Mouse (Mus musculus): ENCODE results near the gene H60b. TPM values are rescaled to one million over a fixed set of nuclear protein-coding genes. Genes with fewer than 3 reads are reported as not detected.
"Not testable (repeated sequence)": the region's sequence is repeated elsewhere in the genome, so short reads cannot be mapped to it uniquely, and the experiment has no call there.

Gene H60b
- polyA plus RNA-seq, 1 experiment from 2014 or later: 0.76 TPM

DNA sequence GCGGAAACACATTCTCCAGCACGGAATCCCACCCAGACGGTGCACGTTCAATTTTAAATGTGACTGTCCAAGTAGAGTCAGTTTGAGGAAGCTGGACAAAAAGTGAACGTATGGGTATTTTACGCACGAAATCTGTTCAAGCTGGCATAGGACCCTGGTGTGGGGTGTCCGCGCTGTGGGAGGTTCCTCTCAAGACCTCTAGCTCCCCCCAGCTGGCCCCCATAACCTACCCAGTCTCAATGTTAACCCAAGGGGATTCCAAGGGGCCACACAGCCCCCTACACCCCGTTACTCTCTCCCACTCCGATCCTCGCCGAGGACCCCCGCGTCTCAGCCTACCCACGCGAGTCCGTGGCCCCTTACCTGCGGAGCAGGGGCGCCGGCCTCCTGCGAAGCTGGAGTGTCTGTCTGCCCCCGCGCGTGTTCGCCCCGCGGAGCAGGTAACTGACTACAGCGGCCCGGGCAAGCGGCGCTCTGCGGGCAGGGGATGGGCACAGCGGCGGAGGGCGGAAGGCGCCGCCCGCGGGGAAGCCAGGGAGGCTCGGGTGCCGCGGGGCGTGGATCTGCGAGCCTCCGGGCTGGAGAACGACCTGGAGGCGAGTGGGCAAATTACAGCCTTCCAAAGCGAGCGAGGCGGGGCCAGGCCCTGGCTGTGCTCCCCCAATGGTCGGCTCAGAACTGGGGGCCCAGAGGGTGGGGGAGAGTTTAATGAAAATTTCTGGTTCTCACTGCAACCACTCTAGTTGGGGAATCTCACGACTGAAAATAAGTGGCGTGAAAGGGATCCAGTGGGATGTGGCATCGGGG is 7.1 kb upstream of the H60b start:
- peak; percentile 30 for DNase-seq
- not testable (repeated sequence) for H3K4me1 ChIP-seq (ENCODE audit: control insufficient read depth, insufficient read depth, low read length); ATAC-seq (ENCODE audit: low FRiP score, low TSS enrichment); H3K9ac ChIP-seq (replicated peaks; ENCODE audit: low read length); H3K36me3 ChIP-seq (ENCODE audit: control insufficient read depth, insufficient read depth, low read length); H3K4me3 ChIP-seq (replicated peaks; ENCODE audit: low read depth, low read length); H3K4me2 ChIP-seq (ENCODE audit: low read length); H3K27ac ChIP-seq (replicated peaks; ENCODE audit: low read depth, low read length); H3K9me3 ChIP-seq (ENCODE audit: control insufficient read depth, low read length)
- under 1% methylated on average over 54 of the region's 55 CpGs for WGBS
- H3K27me3 ChIP-seq (ENCODE audit: control insufficient read depth, insufficient read depth, low read length): peaks cover 43% of the 10 kb centered on the region

DNA sequence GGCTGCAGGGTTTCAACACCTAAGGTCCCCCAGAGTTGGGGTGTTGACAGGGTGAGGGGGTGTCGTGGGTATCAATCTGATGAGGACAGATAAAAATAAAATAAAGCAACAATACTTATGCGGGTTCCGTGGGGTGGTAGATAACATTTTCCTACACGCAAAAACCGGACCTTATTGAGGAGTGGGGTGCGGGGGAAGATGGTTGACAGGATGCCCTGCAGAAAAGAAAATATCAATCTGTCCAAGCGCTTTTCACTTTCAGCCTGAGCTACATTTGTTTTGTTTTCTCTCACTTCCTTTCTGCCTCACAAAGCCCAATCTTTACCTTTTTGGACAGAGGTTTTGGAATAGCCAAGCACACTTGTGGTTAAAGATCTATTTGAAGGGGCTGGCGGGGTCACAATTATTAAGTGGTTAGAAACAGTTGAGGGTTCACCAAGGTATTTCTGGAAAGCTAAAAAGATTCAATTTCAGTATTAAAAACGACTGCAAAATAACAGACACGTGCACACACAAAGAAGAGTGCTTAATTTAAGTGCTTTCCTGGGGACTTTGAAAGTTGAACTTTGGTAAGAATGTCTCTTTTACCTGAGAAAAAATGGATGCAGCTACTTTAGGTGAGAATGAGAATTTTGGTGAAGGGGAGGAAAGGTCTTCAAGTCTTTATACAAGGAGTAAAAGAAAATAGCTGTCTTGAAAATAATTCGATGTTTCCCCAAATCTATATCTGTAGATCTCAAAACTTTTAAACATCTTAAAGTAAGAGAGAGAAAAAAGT is 6.3 kb upstream of the H60b start:
- DNase-seq: peak; percentile 38
- WGBS: 3% methylated on average over 11 of the region's 11 CpGs

DNA sequence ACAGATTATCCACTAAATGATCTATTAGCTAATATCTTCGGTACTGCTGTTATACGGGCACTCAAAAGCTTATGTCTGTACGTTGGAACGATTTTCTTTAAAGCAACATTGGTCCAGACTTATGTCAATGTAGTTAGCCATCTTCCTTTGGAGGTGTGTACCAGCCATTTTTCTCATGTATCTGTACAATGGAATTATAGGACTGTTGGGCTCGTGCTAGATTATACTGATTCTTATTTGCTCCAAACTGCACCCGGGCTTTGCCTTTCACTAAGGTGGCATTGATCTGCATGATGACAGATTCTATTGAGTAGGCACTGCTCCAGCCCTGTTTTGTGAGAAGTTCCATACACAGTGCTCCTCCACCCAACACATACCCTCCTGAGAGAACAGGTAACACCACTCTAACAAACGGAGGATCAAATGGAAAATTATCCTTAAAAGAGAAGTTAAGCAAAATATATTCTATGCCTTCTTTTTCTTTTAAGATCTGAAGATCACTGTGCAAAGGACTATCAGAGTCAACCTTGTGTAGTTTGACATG is 5.2 kb upstream of the H60b start:
- not testable (repeated sequence) for H3K36me3 ChIP-seq (ENCODE audit: control insufficient read depth, insufficient read depth, low read length); H3K9ac ChIP-seq (replicated peaks; ENCODE audit: low read length); H3K27ac ChIP-seq (replicated peaks; ENCODE audit: low read depth, low read length); H3K9me3 ChIP-seq (ENCODE audit: control insufficient read depth, low read length); H3K4me2 ChIP-seq (ENCODE audit: low read length); H3K4me3 ChIP-seq (replicated peaks; ENCODE audit: low read depth, low read length); H3K4me1 ChIP-seq (ENCODE audit: control insufficient read depth, insufficient read depth, low read length); ATAC-seq (ENCODE audit: low FRiP score, low TSS enrichment)
- H3K27me3 ChIP-seq (ENCODE audit: control insufficient read depth, insufficient read depth, low read length): peaks cover 54% of the 10 kb centered on the region
- peak; percentile 24 for DNase-seq
- WGBS: 5% methylated on average over 6 of the region's 7 CpGs

More for the DNA sequence above, 6.3 kb upstream of the H60b start:
- H3K4me3 ChIP-seq (replicated peaks; ENCODE audit: low read depth, low read length); H3K9me3 ChIP-seq (ENCODE audit: control insufficient read depth, low read length); H3K9ac ChIP-seq (replicated peaks; ENCODE audit: low read length); H3K36me3 ChIP-seq (ENCODE audit: control insufficient read depth, insufficient read depth, low read length); H3K4me2 ChIP-seq (ENCODE audit: low read length); H3K27ac ChIP-seq (replicated peaks; ENCODE audit: low read depth, low read length); H3K4me1 ChIP-seq (ENCODE audit: control insufficient read depth, insufficient read depth, low read length); ATAC-seq (ENCODE audit: low FRiP score, low TSS enrichment): not testable (repeated sequence)
- peaks cover 51% of the 10 kb centered on the region for H3K27me3 ChIP-seq (ENCODE audit: control insufficient read depth, insufficient read depth, low read length)

DNA sequence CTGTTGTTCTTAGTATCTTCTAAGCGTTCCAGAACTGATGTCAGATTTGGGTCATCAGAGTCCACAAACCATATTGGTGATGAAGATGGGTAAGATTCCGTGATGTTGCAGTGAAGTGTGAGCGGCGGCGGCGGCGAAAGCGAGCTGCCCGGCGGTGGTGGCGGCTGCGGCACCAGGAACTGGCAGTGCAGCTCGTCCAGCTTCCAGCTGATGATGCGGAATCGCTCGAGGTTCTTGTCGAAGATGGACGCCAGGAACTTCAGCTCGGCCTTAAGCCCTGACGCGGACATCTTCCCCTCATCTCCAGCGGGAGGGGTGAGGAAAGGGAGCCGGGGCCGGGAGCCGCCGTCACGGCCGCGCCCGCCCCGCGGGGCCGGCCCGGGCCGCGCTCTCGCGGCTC is 4.3 kb upstream of the H60b start:
- not testable (repeated sequence) for H3K27ac ChIP-seq (replicated peaks; ENCODE audit: low read depth, low read length); H3K36me3 ChIP-seq (ENCODE audit: control insufficient read depth, insufficient read depth, low read length); H3K9ac ChIP-seq (replicated peaks; ENCODE audit: low read length); ATAC-seq (ENCODE audit: low FRiP score, low TSS enrichment); H3K9me3 ChIP-seq (ENCODE audit: control insufficient read depth, low read length)
- peaks cover 11% of the 10 kb centered on the region for H3K4me1 ChIP-seq (ENCODE audit: control insufficient read depth, insufficient read depth, low read length)
- peaks cover 58% of the 10 kb centered on the region for H3K27me3 ChIP-seq (ENCODE audit: control insufficient read depth, insufficient read depth, low read length)
- under 1% methylated on average over 38 of the region's 38 CpGs for WGBS
- DNase-seq: peak; percentile 62
- peak overlapping the region; percentile 54 for H3K4me2 ChIP-seq (ENCODE audit: low read length)
- H3K4me3 ChIP-seq (replicated peaks; ENCODE audit: low read depth, low read length): peak overlapping the region; percentile 27

DNA sequence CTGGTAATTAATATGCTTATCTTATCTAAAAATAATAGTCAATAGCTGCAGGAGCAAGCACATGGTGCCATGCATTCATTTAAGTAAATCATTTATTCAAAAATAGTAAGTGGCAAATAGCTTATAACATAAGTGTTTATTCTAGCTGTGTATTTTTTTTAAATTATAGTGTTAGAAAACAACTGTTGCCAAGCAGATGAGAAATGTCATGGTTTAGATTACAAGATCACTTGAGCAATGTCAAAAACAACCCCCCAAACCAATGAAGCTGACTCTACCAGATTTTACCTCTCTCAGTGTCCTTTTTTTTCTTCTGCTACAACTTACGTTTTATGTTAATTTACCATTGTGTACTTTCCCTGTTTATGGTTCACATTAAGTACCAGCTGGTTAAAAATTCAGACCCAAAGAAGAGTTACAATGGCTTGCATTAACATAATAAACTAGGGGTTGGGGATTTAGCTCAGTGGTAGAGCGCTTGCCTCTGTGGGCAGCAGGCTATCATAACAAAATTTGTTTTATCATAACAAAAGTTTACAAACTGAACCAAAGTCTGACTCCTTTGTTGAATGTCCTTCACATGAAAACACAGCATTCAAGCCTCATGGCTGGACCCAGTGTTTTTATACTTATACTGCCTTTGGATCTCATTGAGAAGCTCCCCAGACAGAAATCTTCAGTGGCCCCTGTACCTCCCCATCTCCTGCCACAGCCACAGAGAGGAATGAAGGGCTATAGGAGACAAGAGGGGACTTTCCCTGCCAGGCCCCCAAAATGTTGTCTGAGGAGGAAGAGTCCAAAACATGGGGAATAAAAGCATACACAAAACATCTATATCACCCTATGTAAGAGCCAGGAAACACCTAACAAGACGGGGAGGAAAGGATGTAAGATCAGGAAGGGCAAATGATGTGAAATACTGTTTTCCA is 3.3 kb upstream of the H60b start:
- no peak overlapping the region for H3K9ac ChIP-seq (replicated peaks; ENCODE audit: low read length)
- DNase-seq (peak; percentile 15), ATAC-seq (ENCODE audit: low FRiP score, low TSS enrichment) (no peak)
- no peaks in the 10 kb centered on the region for H3K9me3 ChIP-seq (ENCODE audit: control insufficient read depth, low read length)
- peaks cover 55% of the 10 kb centered on the region for H3K27me3 ChIP-seq (ENCODE audit: control insufficient read depth, insufficient read depth, low read length)
- peaks cover 11% of the 10 kb centered on the region for H3K4me1 ChIP-seq (ENCODE audit: control insufficient read depth, insufficient read depth, low read length)
- no peak overlapping the region for H3K4me2 ChIP-seq (ENCODE audit: low read length)
- H3K27ac ChIP-seq (replicated peaks; ENCODE audit: low read depth, low read length): no peak overlapping the region
- no peak overlapping the region for H3K4me3 ChIP-seq (replicated peaks; ENCODE audit: low read depth, low read length)
- WGBS: 14% methylated on average over 3 of the region's 3 CpGs
- no peaks in the 10 kb centered on the region for H3K36me3 ChIP-seq (ENCODE audit: control insufficient read depth, insufficient read depth, low read length)

DNA sequence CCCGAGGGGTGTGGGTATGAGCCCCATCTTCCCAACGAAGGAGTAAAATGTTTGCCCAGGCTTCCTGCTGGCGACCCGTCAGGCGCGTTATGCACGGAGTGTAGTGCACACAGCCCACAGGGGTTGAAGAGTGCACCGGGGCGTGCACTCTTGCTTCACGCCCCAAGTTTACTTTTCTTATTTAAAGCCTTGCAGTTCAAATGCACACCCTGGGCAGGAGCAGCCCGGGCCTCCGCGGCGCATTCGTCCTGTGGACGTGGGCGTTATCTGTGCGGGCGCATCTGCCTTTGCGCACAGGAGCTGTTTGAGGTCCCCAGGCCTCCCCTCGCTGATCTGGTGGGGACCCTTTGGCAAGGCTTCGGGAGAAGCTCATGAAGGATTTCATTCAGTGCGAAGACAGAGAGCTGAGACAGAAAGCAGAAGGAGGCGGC is 760 bp downstream of the H60b start:
- H3K36me3 ChIP-seq (ENCODE audit: control insufficient read depth, insufficient read depth, low read length): no peaks in the 10 kb centered on the region
- peak overlapping the region; percentile 51; the same call in 1 of the 2 replicates for H3K4me2 ChIP-seq (ENCODE audit: low read length)
- H3K27me3 ChIP-seq (ENCODE audit: control insufficient read depth, insufficient read depth, low read length): peaks cover 45% of the 10 kb centered on the region
- H3K4me3 ChIP-seq (replicated peaks; ENCODE audit: low read depth, low read length): no peak overlapping the region
- ATAC-seq (ENCODE audit: low FRiP score, low TSS enrichment) (no peak), DNase-seq (peak; percentile 16)
- no peaks in the 10 kb centered on the region for H3K9me3 ChIP-seq (ENCODE audit: control insufficient read depth, low read length)
- no peak overlapping the region for H3K9ac ChIP-seq (replicated peaks; ENCODE audit: low read length)
- no peak overlapping the region for H3K27ac ChIP-seq (replicated peaks; ENCODE audit: low read depth, low read length)
- peaks cover 6% of the 10 kb centered on the region for H3K4me1 ChIP-seq (ENCODE audit: control insufficient read depth, insufficient read depth, low read length)
- under 1% methylated on average over 24 of the region's 24 CpGs for WGBS

DNA sequence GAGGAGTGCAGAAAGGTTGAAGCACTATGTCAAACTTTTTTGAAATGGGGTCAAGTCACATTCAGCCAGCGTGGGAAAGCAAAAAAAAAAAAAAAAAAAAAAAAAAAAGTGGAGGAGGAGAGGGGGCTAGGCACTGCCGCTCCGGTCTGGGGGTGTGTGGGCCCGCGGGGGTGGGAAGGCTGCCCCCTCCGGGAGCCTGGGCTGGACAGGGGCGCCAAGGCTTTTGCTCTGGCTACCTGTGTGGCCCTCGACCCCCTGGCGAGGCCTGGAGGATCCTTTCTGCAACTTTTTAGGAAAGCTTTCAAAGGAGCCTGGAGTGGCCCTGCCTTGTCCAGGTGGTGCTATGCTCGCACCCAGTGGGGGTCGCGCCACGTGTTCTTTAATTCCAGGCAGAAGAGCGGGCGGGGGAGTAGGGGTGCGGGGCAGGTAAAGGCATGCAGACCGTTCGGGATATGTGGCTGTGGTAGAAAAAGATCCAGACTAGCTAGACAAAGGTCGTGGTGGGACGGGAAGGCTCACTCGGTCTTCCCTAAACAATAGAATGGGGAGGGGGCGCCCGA is 1.3 kb downstream of the H60b start:
- Histone ChIP-seq H3K27ac (replicated peaks; ENCODE audit: low read depth, low read length) (no peak overlapping the region), H3K4me2 (ENCODE audit: low read length) (no peak overlapping the region), H3K36me3 (ENCODE audit: control insufficient read depth, insufficient read depth, low read length) (no peaks in the 10 kb centered on the region), H3K9me3 (ENCODE audit: control insufficient read depth, low read length) (no peaks in the 10 kb centered on the region), H3K4me3 (replicated peaks; ENCODE audit: low read depth, low read length) (no peak overlapping the region), H3K4me1 (ENCODE audit: control insufficient read depth, insufficient read depth, low read length) (peaks cover 4% of the 10 kb centered on the region), H3K9ac (replicated peaks; ENCODE audit: low read length) (no peak overlapping the region), H3K27me3 (ENCODE audit: control insufficient read depth, insufficient read depth, low read length) (peaks cover 45% of the 10 kb centered on the region)
- 2% methylated on average over 23 of the region's 23 CpGs for WGBS
- no peak; the same call in 1 of the 2 replicates for ATAC-seq (ENCODE audit: low FRiP score, low TSS enrichment)
- DNase-seq: no peak

DNA sequence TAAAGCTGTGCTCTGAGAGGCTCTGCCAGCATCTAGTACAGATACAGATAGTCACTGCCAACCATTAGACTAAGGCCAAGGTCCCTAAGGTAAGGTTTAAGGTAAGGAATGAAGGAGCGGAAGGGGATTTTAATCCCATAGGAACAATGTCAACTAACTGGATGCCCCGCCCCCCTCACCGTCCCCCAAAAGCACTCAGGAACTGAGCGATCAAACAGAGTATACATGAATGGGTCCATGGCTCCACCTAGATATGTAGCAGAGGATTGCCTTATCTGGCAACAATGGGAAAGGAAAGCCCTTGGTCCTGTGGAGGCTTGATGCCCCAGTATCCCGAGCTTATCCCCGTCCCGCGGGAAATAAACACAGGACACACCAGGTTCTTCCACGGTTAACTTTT is 4.9 kb downstream of the H60b start:
- not testable (repeated sequence) for H3K4me3 ChIP-seq (replicated peaks; ENCODE audit: low read depth, low read length); ATAC-seq (ENCODE audit: low FRiP score, low TSS enrichment); H3K9ac ChIP-seq (replicated peaks; ENCODE audit: low read length); H3K27ac ChIP-seq (replicated peaks; ENCODE audit: low read depth, low read length); H3K4me1 ChIP-seq (ENCODE audit: control insufficient read depth, insufficient read depth, low read length); H3K36me3 ChIP-seq (ENCODE audit: control insufficient read depth, insufficient read depth, low read length); H3K9me3 ChIP-seq (ENCODE audit: control insufficient read depth, low read length); DNase-seq
- Histone ChIP-seq H3K4me2 (ENCODE audit: low read length) (peak overlapping the region; percentile 39), H3K27me3 (ENCODE audit: control insufficient read depth, insufficient read depth, low read length) (peaks cover 20% of the 10 kb centered on the region)
- 11% methylated on average over 9 of the region's 9 CpGs for WGBS

All from midbrain, embryonic 14.5 days (tissue).